Mouse (Mus musculus) Muller cell, postnatal 12 days (primary cell): ENCODE results near the gene Pigu.

ENCODE experiments used
- DNase-seq: peaks from one replicate; pipeline ENCODE4 v3.0.0-alpha.2; 2015; ENCODE audit errors: inconsistent ontology term

Pigu gene

GRCm38 (mm10) chr2:155287456-155288250 is 69.6 kb downstream of the Pigu start:
- no peak for DNase-seq

- DNase-seq, result no peak
These were observed 71.5 kb downstream of the Pigu start for GRCm38 (mm10) chr2:155285744-155286143.

- no peak for DNase-seq
These were observed 72.6 kb downstream of the Pigu start for GRCm38 (mm10) chr2:155284647-155285046.

- DNase-seq, result no peak
These were observed 73.4 kb downstream of the Pigu start for GRCm38 (mm10) chr2:155283793-155284192.

GRCm38 (mm10) chr2:155280116-155280515 is 77.1 kb downstream of the Pigu start:
- no peak for DNase-seq

GRCm38 (mm10) chr2:155279163-155279562 is 78.1 kb downstream of the Pigu start:
- DNase-seq, result no peak

- DNase-seq, result no peak
These were observed 78.9 kb downstream of the Pigu start for GRCm38 (mm10) chr2:155278361-155278760.

- no peak for DNase-seq
These were observed 79.5 kb downstream of the Pigu start for GRCm38 (mm10) chr2:155277721-155278120.

- peak; percentile 85 for DNase-seq
These were observed 80.5 kb downstream of the Pigu start for GRCm38 (mm10) chr2:155276621-155277175.

- DNase-seq, result peak; percentile 96
These were observed 81.0 kb downstream of the Pigu start, which contains the start of gene Map1lc3a for GRCm38 (mm10) chr2:155276195-155276594. Map1lc3a (plus strand) TSS chr2:155276297.

GRCm38 (mm10) chr2:155273603-155274002 is 83.6 kb downstream of the Pigu start:
- DNase-seq, result no peak

- DNase-seq, result no peak
These were observed 84.6 kb downstream of the Pigu start for GRCm38 (mm10) chr2:155272396-155273170.

GRCm38 (mm10) chr2:155271957-155272356 is 85.3 kb downstream of the Pigu start:
- DNase-seq, result no peak

- DNase-seq, result no peak
These were observed 90.3 kb downstream of the Pigu start for GRCm38 (mm10) chr2:155266896-155267295.

- DNase-seq, result no peak
These were observed 91.7 kb downstream of the Pigu start for GRCm38 (mm10) chr2:155265526-155265925.

GRCm38 (mm10) chr2:155249588-155249987 is 107.6 kb downstream of the Pigu start:
- DNase-seq, result no peak

- no peak for DNase-seq
These were observed 108.5 kb downstream of the Pigu start for GRCm38 (mm10) chr2:155248718-155249117.

GRCm38 (mm10) chr2:155248206-155248605 is 109.0 kb downstream of the Pigu start:
- DNase-seq, result peak; percentile 49

GRCm38 (mm10) chr2:155246231-155246630 is 111.0 kb downstream of the Pigu start:
- DNase-seq, result no peak

GRCm38 (mm10) chr2:155242296-155242855 is 114.9 kb downstream of the Pigu start:
- peak; percentile 70 for DNase-seq

- DNase-seq, result no peak
These were observed 116.3 kb downstream of the Pigu start for GRCm38 (mm10) chr2:155240915-155241314.

GRCm38 (mm10) chr2:155237276-155237675 is 120.0 kb downstream of the Pigu start:
- DNase-seq, result no peak
